Mouse (Mus musculus) bone marrow, adult 2 months (tissue): ENCODE measurements around the gene Spp2. TPM values are rescaled to one million over a fixed set of nuclear protein-coding genes. Genes with fewer than 3 reads are reported as not detected.

Source experiments
- H3K27ac ChIP-seq: fragments of 200-500 bp; 2 replicates; pipeline ENCODE4 v1.5.1; 2012; ENCODE audit warnings: low read depth, mild to moderate bottlenecking, control low read depth, inconsistent platforms, low read length; ENCODE audit not compliant: control insufficient read depth, poor library complexity, insufficient read depth
- H3K4me1 ChIP-seq: fragments of 200-500 bp; 2 replicates; pipeline ENCODE4 v1.6.1; 2011; ENCODE audit warnings: low read length; ENCODE audit not compliant: control insufficient read depth, insufficient read depth
- H3K4me3 ChIP-seq: fragments of 200-500 bp; replicated peaks from 2 replicates; pipeline ENCODE3; 2011; ENCODE audit warnings: mild to moderate bottlenecking, low read depth, low read length, control low read depth; ENCODE audit not compliant: control insufficient read depth
- CTCF ChIP-seq: fragments of 200-500 bp; IDR thresholded peaks from 2 replicates; pipeline ENCODE4 v1.5.1; 2011; ENCODE audit warnings: low read length, control low read depth; ENCODE audit not compliant: control insufficient read depth, insufficient read depth
- POLR2A ChIP-seq: fragments of 200-500 bp; IDR thresholded peaks from 2 replicates; pipeline ENCODE4 v1.6.1; 2011; ENCODE audit warnings: low read depth, mild to moderate bottlenecking, control low read depth, low read length, borderline replicate concordance; ENCODE audit not compliant: control insufficient read depth
- WGBS: fragments of 180-500 bp; shearing (Covaris S2); methylation state at CpG from one replicate; pipeline ENCODE4 v1.1.7; 2018; 5-methylcytosine and 5-hydroxymethylcytosine counted together
- polyA plus RNA-seq: library from polyadenylated mRNA; stranded (reverse); fragments of >200 nt; gene quantifications from 2 replicates; pipeline ENCODE4 v1.2.4, GENCODE M21; 2011; ENCODE audit warnings: low replicate concordance; ENCODE audit not compliant: missing spikeins, insufficient read depth, insufficient read length

Spp2 gene
- polyA plus RNA-seq, 1 experiment: 4.0 TPM

GRCm38 (mm10) chr1:88403378-88403777, 3.4 kb upstream of the Spp2 start:
- 78% methylated on average over 3 of the region's 3 CpGs for WGBS
- TF ChIP-seq CTCF: no peak
- TF ChIP-seq POLR2A: no peak
- H3K4me1 ChIP-seq: no peaks in the 10 kb centered on the region
- no peak overlapping the region for H3K27ac ChIP-seq
- no peak overlapping the region for H3K4me3 ChIP-seq

GRCm38 (mm10) chr1:88406078-88406806, 519 bp upstream of the Spp2 start:
- no peak for TF ChIP-seq POLR2A
- no peak for TF ChIP-seq CTCF
- no peaks in the 10 kb centered on the region for H3K4me1 ChIP-seq

GRCm38 (mm10) chr1:88408340-88408739, 1.6 kb downstream of the Spp2 start:
- Histone ChIP-seq H3K4me1 (no peaks in the 10 kb centered on the region), H3K27ac (no peak overlapping the region), H3K4me3 (no peak overlapping the region)
- WGBS: 75% methylated on average over 4 of the region's 4 CpGs
- TF ChIP-seq CTCF (no peak), POLR2A (no peak)

More at GRCm38 (mm10) chr1:88406078-88406806, 519 bp upstream of the Spp2 start:
- Histone ChIP-seq H3K4me3 (no peak overlapping the region), H3K27ac (no peak overlapping the region)
- 61% methylated on average over 12 of the region's 12 CpGs for WGBS

GRCm38 (mm10) chr1:88412013-88412412, 5.3 kb downstream of the Spp2 start:
- 87% methylated on average over 5 of the region's 5 CpGs for WGBS
- no peak overlapping the region for H3K27ac ChIP-seq
- no peaks in the 10 kb centered on the region for H3K4me1 ChIP-seq
- TF ChIP-seq POLR2A: no peak
- no peak for TF ChIP-seq CTCF
- H3K4me3 ChIP-seq: no peak overlapping the region

DNA sequence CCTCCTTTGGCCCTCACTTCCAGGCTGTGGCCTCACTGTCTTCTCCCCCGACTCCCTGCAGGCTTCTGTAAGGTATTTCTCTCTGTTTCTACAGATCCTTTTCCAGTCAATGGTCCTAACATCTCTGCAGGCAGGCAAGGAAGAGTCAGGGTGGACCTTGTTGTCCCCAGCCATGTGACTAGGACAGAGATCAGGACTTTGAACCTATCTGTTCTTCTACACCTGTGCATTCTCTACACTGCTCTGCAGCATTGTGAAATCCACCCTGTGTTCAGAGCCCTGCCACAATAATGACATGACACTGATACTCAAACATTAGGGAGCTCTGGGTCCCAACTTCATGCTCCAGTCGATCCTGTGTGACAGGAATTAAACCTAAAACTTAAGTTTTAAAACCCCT, 12.2 kb downstream of the Spp2 start:
- no peak for TF ChIP-seq POLR2A
- no peak for TF ChIP-seq CTCF
- WGBS: 69% methylated on average over 2 of the region's 2 CpGs
- Histone ChIP-seq H3K4me3 (no peak overlapping the region), H3K4me1 (no peaks in the 10 kb centered on the region), H3K27ac (no peak overlapping the region)

GRCm38 (mm10) chr1:88422045-88422444, 15.3 kb downstream of the Spp2 start:
- Histone ChIP-seq H3K4me1 (no peaks in the 10 kb centered on the region), H3K4me3 (no peak overlapping the region), H3K27ac (no peak overlapping the region)
- TF ChIP-seq POLR2A: no peak
- no peak for TF ChIP-seq CTCF
- WGBS: 83% methylated on average over 10 of the region's 10 CpGs

GRCm38 (mm10) chr1:88422846-88423395, 16.2 kb downstream of the Spp2 start:
- Histone ChIP-seq H3K4me3 (no peak overlapping the region), H3K4me1 (no peaks in the 10 kb centered on the region), H3K27ac (no peak overlapping the region)
- no peak for TF ChIP-seq POLR2A
- no peak for TF ChIP-seq CTCF
- WGBS: 62% methylated on average over 7 of the region's 7 CpGs

DNA sequence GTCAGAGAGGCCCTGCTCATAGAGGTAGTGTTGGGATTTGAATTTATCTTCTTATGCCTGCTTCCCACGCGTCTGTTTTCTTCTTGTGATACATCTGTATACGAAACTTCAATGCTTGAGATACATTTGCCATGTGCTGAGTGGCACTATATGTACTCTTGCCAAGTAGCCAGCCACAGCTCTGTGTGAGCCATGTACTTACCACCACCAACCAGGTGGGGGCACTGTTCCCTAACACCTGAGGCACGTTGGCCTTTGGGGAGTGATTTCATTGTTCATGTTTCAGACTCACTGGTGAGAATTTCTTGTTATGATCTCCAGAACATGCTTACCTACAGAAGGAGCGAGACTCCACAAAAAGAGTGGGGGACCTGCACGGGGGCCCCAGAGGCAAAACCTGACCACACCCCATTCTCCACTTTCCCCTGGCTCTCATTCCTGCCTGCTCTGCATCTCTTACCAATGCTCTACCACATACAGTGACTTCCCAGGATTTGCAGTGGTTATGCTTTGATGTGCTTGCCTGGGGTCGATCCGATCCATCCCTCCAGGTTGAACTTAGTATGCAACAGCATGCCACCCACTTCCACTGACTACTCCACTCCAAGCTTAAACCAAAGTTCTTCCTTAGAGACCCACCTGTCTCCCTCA, 18.0 kb downstream of the Spp2 start:
- peak; percentile 98 for TF ChIP-seq CTCF
- TF ChIP-seq POLR2A: no peak
- WGBS: 22% methylated on average over 8 of the region's 8 CpGs
- no peaks in the 10 kb centered on the region for H3K4me1 ChIP-seq
- H3K27ac ChIP-seq: no peak overlapping the region
- no peak overlapping the region for H3K4me3 ChIP-seq
